Mouse (Mus musculus) ES-E14 (cell line): Measurements from ENCODE around the gene Trim47.

Source experiments
- CHD2 ChIP-seq: IDR thresholded peaks from 2 replicates; pipeline ENCODE4 v1.6.1; 2014; ENCODE audit warnings: mild to moderate bottlenecking, low read depth, low read length, inconsistent platforms
- HCFC1 ChIP-seq: IDR thresholded peaks from 2 replicates; pipeline ENCODE4 v1.6.1; 2012; ENCODE audit warnings: low read length, inconsistent platforms, borderline replicate concordance; ENCODE audit not compliant: insufficient read depth
- MAFK ChIP-seq: IDR thresholded peaks from 2 replicates; pipeline ENCODE4 v1.6.1; 2014; ENCODE audit warnings: mild to moderate bottlenecking, low read depth, low read length, inconsistent platforms; ENCODE audit not compliant: insufficient read depth
- ZC3H11A ChIP-seq: IDR thresholded peaks from 2 replicates; pipeline ENCODE4 v1.6.1; 2012; ENCODE audit warnings: low read depth, mild to moderate bottlenecking, inconsistent platforms, low read length, borderline replicate concordance
- ZNF384 ChIP-seq: IDR thresholded peaks from 2 replicates; pipeline ENCODE4 v1.6.1; 2012; ENCODE audit warnings: low read depth, low read length, inconsistent platforms

DNA sequence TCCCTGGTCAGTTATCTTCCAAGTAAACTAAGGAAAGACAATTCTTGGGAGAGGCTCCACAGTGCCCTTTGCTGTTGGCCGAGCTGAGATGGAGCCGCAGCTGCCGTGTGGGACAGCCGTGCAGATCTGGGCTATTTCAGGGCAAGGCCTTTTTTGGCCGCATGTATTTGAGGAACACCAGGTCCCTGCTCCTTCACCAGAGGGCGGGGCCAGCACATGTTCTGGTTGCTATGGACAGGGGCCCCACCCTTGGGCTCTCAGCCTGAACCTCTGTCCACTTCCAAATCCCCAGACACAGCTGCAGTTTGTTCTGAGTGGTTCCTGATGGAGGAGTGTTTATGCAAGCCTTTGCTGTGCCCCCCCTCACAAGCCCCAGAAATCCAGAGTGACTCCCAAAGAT, 26.6 kb downstream of the Trim47 start:
- TF ChIP-seq HCFC1 (no peak), CHD2 (no peak), MAFK (no peak), ZNF384 (no peak), ZC3H11A (no peak)
